Mouse (Mus musculus): Measurements from ENCODE around the gene Insl3. TPM values are rescaled to one million over a fixed set of nuclear protein-coding genes. Genes with fewer than 3 reads are reported as not detected.
"Not testable (repeated sequence)": the region's sequence is repeated elsewhere in the genome, so short reads cannot be mapped to it uniquely, and the experiment has no call there.

The Insl3 gene
- polyA plus RNA-seq, 1 experiment: 58.5 TPM

GRCm38 (mm10) chr8:71684701-71685100, 4.3 kb upstream of the Insl3 start:
- H3K4me3 ChIP-seq (replicated peaks; ENCODE audit: extremely low read depth, low read depth, low read length): no peak overlapping the region
- 54% methylated on average over 10 of the region's 10 CpGs for WGBS
- DNase-seq: no peak
- H3K4me1 ChIP-seq (ENCODE audit: control insufficient read depth, insufficient read depth, low read length): peaks cover 3% of the 10 kb centered on the region
- no peak for TF ChIP-seq CTCF (IDR thresholded peaks at IDR 0.05; ENCODE audit: insufficient read depth, low read length)
- no peak for TF ChIP-seq POLR2A (IDR thresholded peaks at IDR 0.05; ENCODE audit: borderline replicate concordance, extremely low read depth, low read depth, low read length)

- Histone ChIP-seq H3K4me3 (replicated peaks; ENCODE audit: extremely low read depth, low read depth, low read length) (no peak overlapping the region), H3K4me1 (ENCODE audit: control insufficient read depth, insufficient read depth, low read length) (peaks cover 3% of the 10 kb centered on the region)
- 41% methylated on average over 29 of the region's 29 CpGs for WGBS
- DNase-seq: no peak
- TF ChIP-seq CTCF (IDR thresholded peaks at IDR 0.05; ENCODE audit: insufficient read depth, low read length): no peak
- no peak for TF ChIP-seq POLR2A (IDR thresholded peaks at IDR 0.05; ENCODE audit: borderline replicate concordance, extremely low read depth, low read depth, low read length)
Observed at GRCm38 (mm10) chr8:71685573-71685972, 3.4 kb upstream of the Insl3 start.

DNA sequence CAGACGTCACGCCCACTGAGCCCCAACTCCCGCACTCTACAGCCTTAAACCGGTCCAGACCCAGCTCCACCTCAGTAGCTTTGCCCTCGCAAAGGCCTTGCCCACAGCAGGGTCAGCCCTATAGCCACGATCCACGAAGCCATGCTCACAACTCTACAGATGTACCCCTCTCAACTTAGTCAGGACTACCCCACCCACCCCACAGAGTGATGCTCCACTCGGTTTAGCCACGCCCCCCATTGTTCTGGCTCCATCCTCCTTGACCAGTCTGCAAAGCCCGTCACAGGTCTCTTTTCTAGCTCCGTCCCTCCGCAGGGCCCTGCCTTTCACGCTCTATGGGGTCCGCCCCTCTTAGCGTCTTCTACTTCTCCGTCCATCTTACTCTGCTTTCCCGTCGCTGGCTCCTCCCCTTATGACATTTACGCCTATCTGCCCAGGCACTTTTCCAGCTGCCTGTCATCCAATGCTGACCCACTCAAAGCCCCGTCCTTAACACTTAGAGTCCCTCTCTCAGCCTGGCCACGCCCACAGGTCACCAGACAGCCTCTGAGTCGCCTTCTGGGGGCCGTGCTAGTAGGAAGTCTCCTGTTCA, 2.8 kb upstream of the Insl3 start:
- no peak for TF ChIP-seq POLR2A (IDR thresholded peaks at IDR 0.05; ENCODE audit: borderline replicate concordance, extremely low read depth, low read depth, low read length)
- Histone ChIP-seq H3K4me1 (ENCODE audit: control insufficient read depth, insufficient read depth, low read length) (peaks cover 3% of the 10 kb centered on the region), H3K4me3 (replicated peaks; ENCODE audit: extremely low read depth, low read depth, low read length) (no peak overlapping the region)
- DNase-seq: no peak
- 32% methylated on average over 23 of the region's 23 CpGs for WGBS

- Histone ChIP-seq H3K4me1 (ENCODE audit: control insufficient read depth, insufficient read depth, low read length) (peaks cover 3% of the 10 kb centered on the region), H3K4me3 (replicated peaks; ENCODE audit: extremely low read depth, low read depth, low read length) (no peak overlapping the region)
- WGBS: 49% methylated on average over 8 of the region's 8 CpGs
- TF ChIP-seq POLR2A (IDR thresholded peaks at IDR 0.05; ENCODE audit: borderline replicate concordance, extremely low read depth, low read depth, low read length): no peak
- no peak for DNase-seq
Observed at GRCm38 (mm10) chr8:71687616-71688015, 1.4 kb upstream of the Insl3 start.

DNA sequence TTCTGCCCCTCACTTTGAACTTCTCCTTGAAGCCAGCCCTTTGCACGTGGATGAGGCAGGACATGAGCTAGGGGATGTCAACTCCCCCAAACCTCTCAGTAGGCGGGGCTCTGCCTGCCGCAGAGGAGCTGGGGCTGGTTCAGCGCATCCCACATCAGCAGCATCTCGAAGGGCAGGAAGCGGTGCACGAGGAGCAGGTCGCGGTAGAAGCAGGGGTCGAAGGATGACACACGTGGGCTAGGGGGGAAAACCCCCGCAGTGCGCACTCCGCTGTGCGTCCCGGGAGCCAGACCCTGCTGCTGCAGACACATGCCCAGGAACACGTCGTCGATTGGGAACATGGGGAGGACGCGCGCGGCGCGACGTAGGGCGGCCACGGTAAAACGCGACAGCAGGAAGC, 3.5 kb downstream of the Insl3 start:
- WGBS: 21% methylated on average over 30 of the region's 30 CpGs
- no peak for TF ChIP-seq POLR2A (IDR thresholded peaks at IDR 0.05; ENCODE audit: borderline replicate concordance, extremely low read depth, low read depth, low read length)
- TF ChIP-seq CTCF (IDR thresholded peaks at IDR 0.05; ENCODE audit: insufficient read depth, low read length): no peak
- no peak for DNase-seq
- Histone ChIP-seq H3K4me1 (ENCODE audit: control insufficient read depth, insufficient read depth, low read length) (no peaks in the 10 kb centered on the region), H3K4me3 (replicated peaks; ENCODE audit: extremely low read depth, low read depth, low read length) (no peak overlapping the region)

DNA sequence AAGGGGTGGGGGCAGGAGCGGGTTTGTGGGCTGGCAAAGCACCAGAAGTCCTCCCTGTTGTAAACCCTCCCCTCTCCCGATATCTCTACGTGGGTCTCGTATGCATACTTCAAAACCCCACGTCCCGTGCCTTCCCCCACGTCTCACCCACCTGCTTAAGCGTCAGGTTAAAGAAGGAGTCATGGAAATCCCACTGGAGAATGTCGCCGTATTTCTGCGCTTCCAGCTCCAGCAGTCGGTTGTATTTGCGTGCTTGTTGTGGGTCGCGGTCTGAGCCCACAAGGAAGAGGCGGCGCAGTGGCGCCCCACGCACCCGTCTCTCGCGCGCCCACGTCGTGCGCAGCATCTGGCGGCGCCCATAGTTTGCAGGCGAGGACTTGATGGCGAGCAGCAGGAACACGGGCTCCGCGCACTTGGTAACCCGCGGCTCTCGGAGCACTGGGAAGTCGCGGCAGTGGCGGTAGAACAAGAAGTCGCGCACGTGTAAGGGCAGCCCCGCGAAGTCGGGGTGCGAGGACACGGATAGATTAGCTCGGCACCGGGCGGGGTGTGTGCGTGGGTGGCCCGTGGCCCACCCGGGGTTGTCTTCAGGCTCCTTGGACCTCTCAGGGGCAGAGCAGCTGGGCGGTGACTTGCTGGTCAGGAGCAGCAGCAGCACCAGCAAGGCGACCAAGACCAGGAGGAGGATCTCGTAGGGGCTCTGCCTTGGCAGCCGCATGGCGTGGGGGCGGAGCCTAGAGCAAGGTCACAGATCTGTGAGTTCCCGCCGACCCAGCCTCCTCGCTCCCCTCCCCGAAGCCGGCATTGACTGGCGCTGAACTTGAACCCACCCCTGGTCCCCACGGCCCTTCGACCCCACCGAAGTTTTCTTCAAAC, 4.4 kb downstream of the Insl3 start:
- Histone ChIP-seq H3K4me3 (replicated peaks; ENCODE audit: extremely low read depth, low read depth, low read length) (no peak overlapping the region), H3K4me1 (ENCODE audit: control insufficient read depth, insufficient read depth, low read length) (no peaks in the 10 kb centered on the region)
- DNase-seq: no peak
- WGBS: 25% methylated on average over 68 of the region's 68 CpGs
- no peak for TF ChIP-seq CTCF (IDR thresholded peaks at IDR 0.05; ENCODE audit: insufficient read depth, low read length)
- no peak for TF ChIP-seq POLR2A (IDR thresholded peaks at IDR 0.05; ENCODE audit: borderline replicate concordance, extremely low read depth, low read depth, low read length)

DNA sequence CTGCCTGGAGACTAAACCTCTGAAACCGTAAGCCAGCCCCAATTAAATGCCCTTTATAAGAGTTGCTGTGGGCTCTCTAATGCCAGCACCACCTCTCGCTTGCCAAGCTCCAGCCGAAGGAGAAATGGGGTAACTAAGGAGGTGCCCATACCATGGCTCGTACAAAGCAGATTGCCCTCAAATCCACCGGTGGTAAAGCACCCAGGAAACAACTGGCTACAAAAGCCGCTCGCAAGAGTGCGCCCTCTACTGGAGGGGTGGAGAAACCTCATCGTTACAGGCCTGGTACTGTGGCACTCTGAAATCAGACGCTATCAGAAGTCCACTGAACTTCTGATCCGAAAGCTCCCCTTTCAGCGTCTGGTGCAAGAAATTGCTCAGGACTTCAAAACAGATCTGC, 6.4 kb downstream of the Insl3 start:
- not testable (repeated sequence) for H3K4me1 ChIP-seq (ENCODE audit: control insufficient read depth, insufficient read depth, low read length); H3K4me3 ChIP-seq (replicated peaks; ENCODE audit: extremely low read depth, low read depth, low read length); DNase-seq
- WGBS: 72% methylated on average over 12 of the region's 12 CpGs
- 0 out of 2 replicates have a peak, but pooled peaks have one; percentile 7 for TF ChIP-seq CTCF (IDR thresholded peaks at IDR 0.05; ENCODE audit: insufficient read depth, low read length)

DNA sequence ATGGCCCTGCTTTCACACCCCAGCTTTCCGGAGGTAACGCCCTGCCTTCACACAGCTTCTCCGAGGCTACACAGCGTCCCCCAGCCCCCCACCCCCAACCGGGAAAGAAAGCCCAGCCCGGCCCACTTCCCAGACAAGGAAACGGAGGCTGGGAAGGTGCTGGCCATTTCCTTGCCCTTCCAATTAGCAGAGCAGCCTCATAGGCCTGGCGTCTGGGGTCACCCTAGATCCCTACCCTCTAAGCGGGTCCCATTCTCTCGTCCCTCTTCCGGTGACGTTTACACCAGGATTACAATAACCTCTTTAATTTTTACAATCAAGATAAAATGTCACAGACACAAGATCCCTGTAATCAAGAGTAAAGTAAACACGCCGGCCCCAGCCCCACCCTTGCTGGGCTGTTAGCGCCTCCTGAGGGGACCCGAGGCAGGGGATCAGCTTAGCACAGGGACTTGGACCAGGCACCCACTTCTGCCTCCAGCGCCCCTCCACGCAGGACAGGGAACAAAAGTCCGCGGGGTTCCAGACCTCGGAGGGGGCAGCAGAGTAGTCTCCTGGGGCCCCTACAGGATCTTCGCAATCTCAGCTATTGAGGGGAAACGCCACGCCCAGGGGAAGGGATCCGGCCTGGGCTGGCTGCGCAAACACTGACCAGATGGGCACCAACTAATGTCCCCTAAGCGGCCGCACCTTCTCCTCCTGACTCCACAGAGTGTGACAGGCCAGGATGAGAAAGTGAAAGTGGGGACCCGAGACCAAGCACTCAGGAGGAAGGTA, 11.7 kb downstream of the Insl3 start:
- TF ChIP-seq POLR2A (IDR thresholded peaks at IDR 0.05; ENCODE audit: borderline replicate concordance, extremely low read depth, low read depth, low read length): no peak
- TF ChIP-seq CTCF (IDR thresholded peaks at IDR 0.05; ENCODE audit: insufficient read depth, low read length): no peak
- peak overlapping the region; percentile 53 for H3K4me3 ChIP-seq (replicated peaks; ENCODE audit: extremely low read depth, low read depth, low read length)
- 8% methylated on average over 29 of the region's 29 CpGs for WGBS
- H3K4me1 ChIP-seq (ENCODE audit: control insufficient read depth, insufficient read depth, low read length): no peaks in the 10 kb centered on the region; the same call in 1 of the 2 replicates
- peak; percentile 33 for DNase-seq

- TF ChIP-seq CTCF (IDR thresholded peaks at IDR 0.05; ENCODE audit: insufficient read depth, low read length) (no peak), POLR2A (IDR thresholded peaks at IDR 0.05; ENCODE audit: borderline replicate concordance, extremely low read depth, low read depth, low read length) (peak; percentile 20; the same call in 1 of the 2 replicates)
- WGBS: 9% methylated on average over 31 of the region's 34 CpGs
- peak within 1 kb of the TSS; percentile 53 for H3K4me3 ChIP-seq (replicated peaks; ENCODE audit: extremely low read depth, low read depth, low read length)
- no peaks in the 10 kb centered on the region; the same call in 1 of the 2 replicates for H3K4me1 ChIP-seq (ENCODE audit: control insufficient read depth, insufficient read depth, low read length)
- no peak for DNase-seq
Observed at GRCm38 (mm10) chr8:71701414-71702086, 12.5 kb downstream of the Insl3 start, which contains the start of gene B3gnt3. Gene B3gnt3 (minus strand): TSS chr8:71701789.

Data from lung, adult 2 months (tissue).